Mouse (Mus musculus): ENCODE measurements around the gene Pknox1.
"Not testable (repeated sequence)": the region's sequence is repeated elsewhere in the genome, so short reads cannot be mapped to it uniquely, and the experiment has no call there.

Gene Pknox1

DNA sequence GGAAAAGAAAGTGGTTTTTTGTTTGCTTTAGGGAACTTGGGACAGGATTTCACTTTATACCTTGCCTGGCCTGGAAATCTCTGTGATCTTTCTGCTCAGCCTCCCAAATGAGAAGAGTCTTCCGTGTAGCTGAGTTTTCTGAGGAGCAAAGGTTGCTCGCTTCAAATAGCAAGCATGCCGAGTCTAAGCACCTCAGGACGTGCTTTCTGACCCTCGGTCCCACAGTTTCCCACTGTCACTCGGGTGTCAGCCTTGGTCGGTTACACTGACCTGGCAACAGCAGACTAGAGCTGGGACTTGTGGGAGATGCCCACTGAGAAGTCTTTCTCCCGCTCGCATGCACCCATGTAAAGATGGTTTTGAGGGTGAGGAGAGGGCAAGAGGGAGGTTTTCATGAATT is 33.4 kb downstream of the Pknox1 start:
- DNase-seq (ENCODE audit: low read depth, low spot score): no peak

DNA sequence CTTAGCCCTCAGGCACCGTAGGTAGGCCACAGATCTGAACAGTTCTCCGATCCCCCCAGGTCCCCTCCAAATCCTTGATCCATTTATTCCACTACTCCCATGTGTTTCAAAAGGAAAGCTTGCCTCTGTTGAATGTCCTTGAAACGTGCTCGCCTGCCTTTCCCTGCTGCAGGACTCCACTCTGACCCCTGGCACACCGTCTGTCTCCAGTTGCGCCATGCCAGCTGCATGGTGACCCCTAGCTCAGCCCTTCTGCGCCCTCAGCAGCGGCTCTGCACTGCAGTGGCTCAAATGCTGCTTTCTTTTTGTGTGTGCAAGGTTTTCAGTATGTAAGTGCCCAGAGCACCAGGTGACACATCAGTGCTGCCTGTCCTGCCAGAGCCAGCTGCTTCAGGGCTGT is 34.1 kb downstream of the Pknox1 start:
- DNase-seq (ENCODE audit: low read depth, low spot score): no peak

DNA sequence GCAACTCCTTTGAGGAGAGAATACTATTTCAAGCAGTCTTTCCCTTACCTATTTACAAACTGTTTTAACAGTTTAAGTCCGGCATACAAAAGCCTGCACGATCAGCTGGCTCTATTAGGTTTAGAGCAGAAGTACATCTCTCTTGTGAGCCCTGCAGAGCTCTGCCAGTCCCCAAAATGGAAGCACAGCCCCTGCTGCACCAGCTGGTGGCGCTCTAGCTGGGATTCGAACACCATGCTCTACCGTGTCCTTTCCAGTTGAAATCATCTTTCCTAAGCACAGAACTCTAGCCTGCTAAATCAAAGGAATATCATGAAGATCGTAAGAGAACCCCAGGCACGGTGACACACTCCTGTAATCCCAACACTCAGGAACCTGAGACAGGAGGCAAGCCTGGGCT is 41.9 kb downstream of the Pknox1 start:
- DNase-seq (ENCODE audit: low read depth, low spot score): peak; percentile 17

DNA sequence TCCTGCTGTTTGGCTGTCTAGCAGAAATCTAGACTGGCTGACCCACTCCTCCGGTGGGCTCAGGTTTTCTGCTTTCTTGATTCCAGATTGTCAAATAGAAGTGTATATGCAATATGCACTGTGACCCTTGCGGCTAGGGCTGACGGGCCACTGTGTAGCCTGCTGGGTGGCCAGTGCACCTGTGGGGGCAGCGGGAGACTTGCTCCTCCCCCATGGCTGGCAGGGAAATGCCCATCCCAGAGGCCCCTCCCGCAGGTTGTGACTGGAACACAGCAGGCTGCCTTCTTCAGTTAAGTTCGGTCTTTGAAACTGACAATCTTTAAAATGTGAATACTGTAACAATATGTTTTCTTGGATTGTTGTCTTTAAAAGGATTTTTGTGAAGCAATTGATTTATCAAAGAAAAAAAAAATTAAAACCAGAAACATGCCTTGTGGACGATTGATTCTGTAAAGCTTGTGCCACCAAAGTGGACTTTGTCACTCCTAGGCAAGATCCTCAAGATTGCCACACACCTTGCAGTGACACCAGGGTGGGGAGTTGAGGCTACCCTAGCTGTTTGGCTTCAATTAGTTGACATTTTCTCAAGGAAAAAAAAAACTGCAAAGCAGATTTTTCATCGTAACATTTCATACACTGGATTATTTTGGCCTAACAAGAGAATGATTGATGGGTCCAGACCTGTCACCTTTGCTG is 42.9 kb downstream of the Pknox1 start:
- DNase-seq (ENCODE audit: low read depth, low spot score): no peak

DNA sequence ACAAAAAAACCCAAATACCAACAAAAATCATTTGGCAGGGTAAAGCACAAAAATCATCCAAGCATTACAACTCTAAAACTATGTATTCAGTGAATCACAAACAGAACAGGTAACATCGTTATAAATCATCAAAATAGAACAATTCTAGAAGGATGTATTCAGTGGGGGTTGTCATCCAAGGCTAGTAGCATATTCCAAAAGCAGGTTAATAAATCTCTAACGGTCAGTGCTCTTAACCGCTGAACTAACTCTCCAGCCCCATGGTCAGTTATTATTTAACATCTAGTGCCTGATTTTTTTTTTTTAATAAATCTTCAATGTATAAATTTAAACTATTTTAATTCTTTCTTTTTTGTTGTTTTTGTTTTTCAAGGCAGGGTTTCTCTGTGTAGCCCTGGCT is 44.6 kb downstream of the Pknox1 start:
- DNase-seq (ENCODE audit: low read depth, low spot score): not testable (repeated sequence)

DNA sequence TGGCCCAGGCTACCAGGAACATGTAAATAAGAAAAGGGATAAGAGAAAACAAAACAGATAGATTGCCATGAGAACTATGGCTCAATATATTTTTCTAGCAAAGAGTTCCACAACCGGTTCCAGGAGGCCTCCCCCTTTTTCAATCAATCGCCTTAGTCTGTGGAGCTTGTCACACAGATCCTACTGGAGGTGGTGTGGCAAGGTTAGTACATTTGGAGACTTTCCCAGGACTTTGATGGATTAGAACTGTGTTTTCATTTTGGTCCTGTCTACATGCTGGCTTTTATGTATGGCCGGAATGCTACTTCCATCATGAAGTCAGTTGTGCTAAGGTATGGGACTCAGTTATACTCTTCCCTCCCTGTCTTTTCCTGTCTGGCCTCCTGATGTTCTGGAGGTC is 45.4 kb downstream of the Pknox1 start:
- DNase-seq (ENCODE audit: low read depth, low spot score): no peak

DNA sequence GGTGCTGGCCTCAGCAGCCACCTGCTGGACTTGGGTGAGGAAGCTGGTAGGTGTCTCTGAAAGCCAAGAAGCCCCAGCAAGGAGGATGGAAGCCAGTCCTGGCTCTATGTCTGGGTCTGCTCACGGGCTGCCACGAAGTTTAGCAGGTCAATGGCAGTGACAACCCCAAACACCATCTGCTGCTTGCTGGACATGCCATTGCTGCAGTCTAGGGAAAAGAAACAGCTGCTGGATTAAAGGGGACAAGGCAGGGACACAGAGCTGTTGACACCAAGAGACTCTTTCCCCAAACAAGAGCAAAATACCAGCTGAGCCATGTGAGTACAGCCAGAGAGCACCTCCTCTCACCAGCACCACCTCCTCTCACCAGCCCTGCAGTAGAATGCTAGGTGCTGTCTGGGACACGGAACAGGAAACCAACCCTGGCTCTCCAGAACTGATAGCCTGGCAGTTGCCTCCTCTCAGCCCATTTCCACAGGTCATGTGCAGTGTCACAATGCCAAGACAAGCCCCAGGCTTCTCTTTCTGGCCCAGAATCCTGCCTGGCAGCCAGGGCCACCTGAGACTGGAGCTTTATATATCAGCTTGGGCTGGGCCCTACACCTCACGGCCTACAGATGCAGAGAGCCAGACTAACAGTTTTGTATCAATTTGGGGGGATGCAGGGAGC is 48.7 kb downstream of the Pknox1 start:
- DNase-seq (ENCODE audit: low read depth, low spot score): no peak

DNA sequence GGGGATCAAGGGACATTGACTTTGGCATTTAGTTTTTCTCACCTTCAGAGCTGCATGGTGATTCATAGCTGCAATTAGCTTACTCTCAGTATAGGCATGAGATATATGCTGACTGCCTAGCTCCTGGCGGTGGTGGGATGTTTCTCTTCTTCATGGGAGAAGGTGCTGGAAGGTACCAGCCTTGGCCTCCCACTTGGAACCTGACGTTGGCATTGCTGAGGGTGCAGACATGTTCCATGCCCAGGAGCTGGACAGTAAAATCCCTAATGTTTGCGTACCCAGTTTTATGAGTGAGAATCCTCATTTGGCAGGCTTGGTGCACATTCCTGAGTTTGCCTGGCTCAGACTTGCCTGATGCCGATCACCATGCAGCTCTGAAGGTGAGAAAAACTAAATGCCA is 58.6 kb downstream of the Pknox1 start:
- no peak for DNase-seq (ENCODE audit: low read depth, low spot score)

DNA sequence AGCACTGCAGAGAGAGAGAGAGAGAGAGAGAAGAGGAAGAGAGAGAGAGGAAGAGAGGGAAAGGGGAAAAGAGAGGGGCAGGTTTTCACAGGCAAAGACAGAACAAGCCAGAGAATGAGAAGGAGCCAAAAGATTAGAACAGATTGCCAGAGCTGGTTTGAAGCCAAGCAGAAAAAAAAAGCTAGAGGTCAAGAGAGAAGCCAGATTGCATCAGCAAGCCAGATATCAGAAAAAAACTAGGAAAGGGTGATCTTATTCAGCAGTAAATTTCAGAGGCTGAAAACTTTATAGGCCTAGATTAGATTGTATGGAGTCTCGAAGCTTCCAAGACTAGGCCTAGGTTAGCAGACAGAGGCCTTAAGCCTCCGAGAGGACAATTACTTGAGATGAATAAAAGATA is 63.4 kb downstream of the Pknox1 start:
- no peak for DNase-seq (ENCODE audit: low read depth, low spot score)

DNA sequence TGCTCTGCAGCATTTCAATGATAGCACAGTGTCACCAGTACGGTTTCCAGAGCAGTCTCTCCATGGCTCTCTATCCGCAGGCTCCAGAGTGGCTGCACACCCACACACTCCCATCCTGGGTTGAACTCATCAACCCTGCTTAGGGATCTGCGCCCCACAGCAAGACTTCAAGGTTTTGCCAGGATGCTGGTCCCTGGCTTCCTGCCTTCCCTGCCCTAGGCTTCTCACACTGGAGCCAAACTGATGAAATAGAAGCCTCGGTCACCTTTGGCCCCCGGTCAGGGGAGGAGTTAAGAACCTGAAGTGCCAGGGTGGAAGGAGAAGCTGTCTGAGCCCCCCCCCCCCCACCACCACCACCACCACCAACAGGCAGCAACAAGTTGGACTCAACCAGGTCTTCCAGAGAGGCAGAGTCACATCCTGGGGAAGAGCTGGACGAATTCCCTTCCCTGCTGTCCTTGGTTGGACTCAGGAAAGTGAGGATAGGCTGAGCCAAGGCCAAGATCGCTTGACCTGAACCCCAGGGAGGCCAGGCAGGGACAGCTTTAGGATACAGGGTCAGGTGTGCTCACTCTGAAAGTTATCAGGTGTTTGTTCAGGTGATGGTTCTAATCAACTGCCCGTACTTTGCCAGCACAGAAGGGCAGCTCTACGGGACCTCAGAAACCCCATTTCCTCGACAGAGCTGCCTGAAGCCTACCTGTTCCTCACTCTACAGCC is 66.7 kb downstream of the Pknox1 start:
- DNase-seq (ENCODE audit: low read depth, low spot score): no peak

DNA sequence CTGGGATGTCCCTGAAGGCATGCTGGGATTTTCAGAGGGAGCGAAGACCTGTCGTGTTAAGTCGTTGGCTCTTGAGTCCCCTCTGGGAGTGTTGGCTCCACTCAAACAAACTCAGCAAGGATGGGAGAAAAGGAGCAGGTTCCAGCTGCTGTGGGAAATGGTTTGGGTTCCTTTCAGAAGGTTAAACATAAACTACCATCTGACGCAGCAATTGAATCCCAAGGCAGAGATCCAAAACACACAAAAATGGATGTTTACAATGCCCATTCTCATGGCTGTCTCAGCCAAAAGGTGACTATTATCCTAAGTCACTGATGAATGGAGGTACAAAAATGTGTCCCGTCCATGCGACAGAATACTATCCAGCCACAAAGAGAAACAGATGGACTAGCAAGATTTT is 68.5 kb downstream of the Pknox1 start:
- DNase-seq (ENCODE audit: low read depth, low spot score): no peak

DNA sequence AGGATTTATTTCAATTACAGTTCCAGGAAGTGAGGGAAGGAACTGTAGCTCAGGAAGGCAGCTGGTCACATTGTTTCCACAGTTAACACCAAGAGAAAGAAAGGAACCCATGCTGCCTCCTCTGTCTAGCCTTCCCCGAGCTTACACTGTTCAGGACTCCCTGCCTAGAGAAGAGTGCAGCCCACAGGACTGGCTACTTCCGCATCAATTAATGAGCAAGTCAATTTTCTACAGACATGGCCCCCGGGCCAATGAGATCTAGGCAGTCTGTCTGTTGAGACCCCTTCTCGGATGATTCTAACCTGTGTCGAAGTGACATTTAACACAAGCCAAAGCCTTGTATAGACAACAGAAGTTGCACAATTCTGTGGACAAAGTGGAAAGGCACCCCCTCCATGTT is 70.4 kb downstream of the Pknox1 start:
- no peak for DNase-seq (ENCODE audit: low read depth, low spot score)

DNA sequence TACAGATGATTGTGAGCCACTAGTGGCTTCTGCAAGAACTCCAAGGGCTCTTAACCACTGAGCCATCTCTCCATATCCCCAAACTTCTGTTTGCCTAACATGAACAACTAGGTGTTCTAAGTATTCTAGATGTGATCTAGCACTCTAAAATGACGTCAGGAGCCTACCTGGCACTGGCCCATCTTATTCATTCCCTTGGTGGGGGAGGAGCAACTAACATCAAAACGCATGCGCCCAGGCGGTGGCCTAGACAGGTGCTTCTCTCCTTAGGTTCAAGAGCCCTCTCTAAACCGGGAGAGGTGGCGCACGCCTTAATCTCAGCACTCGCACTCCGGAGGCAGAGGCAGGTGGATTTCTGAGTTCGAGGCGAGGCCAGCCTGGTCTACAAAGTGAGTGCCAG is 71.2 kb downstream of the Pknox1 start:
- DNase-seq (ENCODE audit: low read depth, low spot score): no peak

DNA sequence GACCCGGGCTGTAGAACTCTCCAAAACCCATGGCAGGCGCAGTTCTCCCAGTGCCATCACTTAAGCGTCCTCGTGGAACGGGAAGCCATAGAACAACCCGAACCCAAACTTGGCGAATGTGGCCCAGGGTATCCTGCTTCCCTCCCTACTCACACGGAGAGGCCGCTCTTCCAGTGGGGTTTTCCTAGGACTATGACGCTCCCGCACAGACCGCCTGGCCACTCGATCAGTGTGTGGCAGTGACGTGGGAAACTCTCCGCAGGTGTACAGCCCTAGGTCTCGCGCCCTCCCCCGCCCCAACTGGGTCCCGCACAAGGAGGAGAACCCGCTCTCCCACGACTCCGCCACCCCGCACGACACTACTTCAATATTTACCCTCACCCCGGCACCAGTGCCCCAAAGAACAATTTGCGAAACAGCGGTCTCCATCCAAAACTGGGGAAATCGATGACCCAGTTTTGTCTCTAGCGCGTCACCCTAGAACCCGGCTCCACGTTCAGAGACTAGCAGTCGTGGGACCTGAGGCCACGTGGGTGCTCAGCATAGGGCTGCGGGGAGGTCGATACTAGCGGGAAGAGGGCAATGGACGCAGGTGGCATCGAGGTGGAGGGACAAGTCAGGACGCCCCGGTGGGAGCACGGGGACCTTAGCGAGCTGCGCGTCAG is 71.9 kb downstream of the Pknox1 start:
- DNase-seq (ENCODE audit: low read depth, low spot score): no peak

DNA sequence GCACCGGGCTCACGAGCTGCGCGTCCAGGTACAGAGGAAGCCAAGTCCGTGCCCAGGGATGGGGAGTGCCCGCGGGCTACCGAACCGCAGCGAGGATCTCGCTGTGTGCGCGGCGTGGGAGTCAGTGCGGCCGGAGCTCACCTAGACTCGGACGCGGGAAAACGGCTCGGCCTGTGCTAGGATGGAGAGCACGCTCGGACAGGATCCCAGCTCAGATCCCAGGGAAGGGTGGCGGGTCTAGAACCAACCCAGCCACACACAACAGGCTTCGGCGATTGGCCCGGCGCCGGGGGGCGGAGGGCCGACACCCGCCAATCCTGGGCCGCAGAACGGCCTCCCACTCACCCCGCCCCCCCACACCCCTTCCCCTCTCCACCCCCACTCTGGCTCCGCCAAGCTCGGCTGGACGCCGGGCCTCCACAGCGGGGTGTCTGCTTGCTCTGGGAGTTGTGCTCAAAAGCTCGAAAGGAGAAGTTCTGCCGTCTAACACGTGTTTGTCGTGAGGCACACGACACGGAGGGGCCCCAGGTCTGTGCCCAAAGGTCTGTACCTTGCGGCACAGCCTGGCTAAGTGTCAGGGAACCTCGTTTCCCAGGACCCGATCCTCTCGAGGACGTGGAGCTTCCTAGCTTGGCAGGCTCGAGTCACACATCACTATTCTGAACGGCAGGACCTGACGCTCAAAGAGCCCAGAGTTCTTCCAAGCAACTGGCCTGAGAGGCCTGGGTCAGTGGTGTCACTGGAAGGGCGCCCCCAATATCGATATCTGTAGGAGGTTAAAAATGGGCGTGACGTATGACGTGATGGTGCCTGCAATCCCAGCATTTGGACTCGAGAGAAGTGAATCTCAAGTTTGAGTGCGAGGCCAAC is 72.6 kb downstream of the Pknox1 start, which contains the start of gene Cbs:
Gene Cbs, minus strand, starts transcription at position 297 of the 870 bp plus-strand sequence.
- peak; percentile 56 for DNase-seq (ENCODE audit: low read depth, low spot score)

DNA sequence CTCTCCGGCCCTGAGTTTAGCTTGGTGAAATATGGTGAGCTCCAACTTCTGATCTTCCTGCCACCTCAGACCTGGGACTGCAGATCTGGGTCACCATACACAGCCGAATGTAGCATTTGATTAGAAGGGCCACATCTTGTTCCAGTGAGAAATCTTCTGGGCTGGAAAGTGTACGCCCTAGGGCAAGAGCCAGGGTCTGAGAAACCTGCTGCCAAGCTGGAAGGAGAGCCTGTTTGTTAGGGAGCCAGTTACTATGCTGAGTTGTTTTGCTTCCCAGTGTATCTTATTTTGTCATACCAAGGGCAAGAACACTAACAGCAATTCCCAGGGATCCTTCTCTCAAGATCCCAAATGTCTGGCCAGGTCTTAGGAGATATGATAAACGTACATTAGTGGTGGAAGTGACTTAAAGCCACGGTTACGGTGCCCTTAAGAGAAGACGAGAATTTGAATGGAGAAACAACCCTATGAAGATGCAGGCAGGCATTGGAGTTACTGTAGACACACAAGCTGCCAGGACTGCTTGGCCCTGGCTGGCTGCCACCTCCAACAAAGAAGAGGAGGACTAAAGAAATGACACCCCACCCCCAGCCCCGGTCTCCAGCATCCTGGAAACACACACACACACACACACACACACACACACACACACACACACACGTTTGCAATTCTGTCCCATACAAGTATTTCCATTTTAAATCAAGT is 73.5 kb downstream of the Pknox1 start:
- no peak for DNase-seq (ENCODE audit: low read depth, low spot score)

DNA sequence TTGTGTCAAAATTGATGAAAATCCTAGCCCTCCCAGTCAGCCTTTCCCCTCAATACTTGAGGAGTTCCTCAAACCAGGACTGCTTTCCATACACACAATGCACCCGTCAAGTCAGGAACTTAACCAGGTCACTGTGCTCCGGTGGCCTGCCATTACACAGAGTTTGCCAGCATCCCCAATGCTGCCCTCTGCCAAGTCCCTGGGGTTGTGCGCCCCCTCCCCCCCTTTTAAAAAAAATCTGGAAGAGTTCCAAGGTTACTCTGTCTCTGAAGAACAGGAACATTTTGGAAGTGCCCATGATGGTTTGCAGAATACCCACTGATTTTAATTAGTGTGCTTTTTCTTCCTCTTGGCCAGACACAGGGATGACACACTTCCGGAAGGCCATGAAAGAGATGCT is 75.1 kb downstream of the Pknox1 start:
- DNase-seq (ENCODE audit: low read depth, low spot score): no peak

DNA sequence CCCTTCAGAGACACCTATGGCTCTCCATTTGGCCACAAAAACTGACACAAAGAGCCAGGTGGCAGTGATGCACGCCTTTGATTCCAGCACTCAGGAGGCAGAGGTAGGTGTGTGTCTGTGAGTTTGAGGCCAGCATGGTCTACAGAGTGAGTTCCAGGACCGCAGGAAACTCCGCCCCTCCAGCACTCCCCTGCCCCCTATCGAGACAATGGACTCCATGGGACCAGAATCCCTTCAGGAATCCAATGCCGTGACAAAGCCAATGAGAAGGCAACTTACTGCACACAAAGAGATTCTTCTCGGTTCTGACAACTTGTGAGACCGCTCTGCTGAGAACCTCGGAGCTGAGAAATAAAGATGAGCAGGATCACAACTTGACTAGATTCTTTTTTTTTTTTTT is 77.8 kb downstream of the Pknox1 start:
- DNase-seq (ENCODE audit: low read depth, low spot score): no peak

DNA sequence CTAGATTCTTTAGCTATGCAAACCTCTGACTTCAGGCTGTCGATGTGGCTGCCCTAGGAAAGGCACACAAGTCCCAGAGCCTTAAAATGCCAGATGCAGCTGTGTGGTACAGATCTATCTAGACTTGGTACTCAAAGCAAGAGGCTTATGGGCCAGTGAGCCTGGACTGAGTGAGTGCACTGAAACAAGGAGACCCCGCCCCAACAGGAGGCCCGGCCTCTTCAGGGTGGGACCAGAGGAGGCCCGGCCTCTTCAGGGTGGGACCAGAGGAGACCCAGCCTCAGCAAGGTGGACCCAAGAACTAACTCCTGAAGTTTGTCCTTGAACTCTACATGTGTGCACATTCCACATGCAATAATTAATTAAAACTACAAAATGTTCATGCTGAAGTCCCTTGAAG is 78.4 kb downstream of the Pknox1 start:
- DNase-seq (ENCODE audit: low read depth, low spot score): no peak

DNA sequence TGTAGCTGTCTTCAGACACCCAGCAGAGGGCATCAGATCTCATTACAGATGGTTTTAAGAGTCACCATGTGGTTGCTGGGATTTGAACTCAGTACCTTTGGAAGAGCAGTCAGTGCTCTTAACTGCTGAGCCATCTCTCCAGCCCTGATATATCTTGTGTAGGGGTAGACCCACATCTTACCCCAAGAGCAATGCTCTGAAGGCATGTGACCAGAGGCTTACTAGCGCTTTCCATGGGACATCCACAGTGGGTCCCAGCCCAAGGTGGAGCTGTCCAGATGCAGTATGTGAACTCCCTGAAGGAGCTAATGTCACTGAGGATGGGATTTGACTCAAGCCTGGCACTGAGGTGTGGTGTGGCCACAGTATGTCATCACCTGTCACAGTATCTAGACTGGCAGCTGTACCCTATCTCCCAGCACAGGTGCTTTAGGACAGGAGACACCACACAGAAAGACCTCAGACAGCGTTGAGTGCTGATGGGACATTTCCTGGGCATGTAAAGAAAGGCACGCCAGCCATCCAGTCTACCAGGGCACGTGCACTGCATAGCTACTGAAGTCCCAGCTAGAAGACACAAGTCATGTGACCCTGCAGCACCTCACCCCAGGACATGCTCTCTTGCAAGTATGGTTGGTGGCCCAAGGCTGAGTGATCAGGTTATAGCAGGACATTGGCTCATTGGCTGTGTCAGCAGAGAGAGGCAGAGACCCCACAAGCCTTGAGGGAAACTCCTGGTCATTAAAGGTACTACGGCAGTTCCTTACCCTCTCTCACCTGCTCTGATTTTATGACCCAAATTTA is 81.9 kb downstream of the Pknox1 start:
- DNase-seq (ENCODE audit: low read depth, low spot score): no peak

Data from A20 (cell line).